Mouse (Mus musculus) T-cell, adult 66 days (primary cell): Measurements from ENCODE around the gene Milr1. TPM values are rescaled to one million over a fixed set of nuclear protein-coding genes. Genes with fewer than 3 reads are reported as not detected.

Source experiments
- total RNA-seq, 2 experiments: library from RNA; stranded (reverse); gene quantifications; 3 replicates in 1 of 2; 4 replicates in 1 of 2; pipeline ENCODE4 v1.2.4; 2023

Gene Milr1
- 1 to 10 TPM; 7.3 to 8.7 TPM for total RNA-seq

DNA sequence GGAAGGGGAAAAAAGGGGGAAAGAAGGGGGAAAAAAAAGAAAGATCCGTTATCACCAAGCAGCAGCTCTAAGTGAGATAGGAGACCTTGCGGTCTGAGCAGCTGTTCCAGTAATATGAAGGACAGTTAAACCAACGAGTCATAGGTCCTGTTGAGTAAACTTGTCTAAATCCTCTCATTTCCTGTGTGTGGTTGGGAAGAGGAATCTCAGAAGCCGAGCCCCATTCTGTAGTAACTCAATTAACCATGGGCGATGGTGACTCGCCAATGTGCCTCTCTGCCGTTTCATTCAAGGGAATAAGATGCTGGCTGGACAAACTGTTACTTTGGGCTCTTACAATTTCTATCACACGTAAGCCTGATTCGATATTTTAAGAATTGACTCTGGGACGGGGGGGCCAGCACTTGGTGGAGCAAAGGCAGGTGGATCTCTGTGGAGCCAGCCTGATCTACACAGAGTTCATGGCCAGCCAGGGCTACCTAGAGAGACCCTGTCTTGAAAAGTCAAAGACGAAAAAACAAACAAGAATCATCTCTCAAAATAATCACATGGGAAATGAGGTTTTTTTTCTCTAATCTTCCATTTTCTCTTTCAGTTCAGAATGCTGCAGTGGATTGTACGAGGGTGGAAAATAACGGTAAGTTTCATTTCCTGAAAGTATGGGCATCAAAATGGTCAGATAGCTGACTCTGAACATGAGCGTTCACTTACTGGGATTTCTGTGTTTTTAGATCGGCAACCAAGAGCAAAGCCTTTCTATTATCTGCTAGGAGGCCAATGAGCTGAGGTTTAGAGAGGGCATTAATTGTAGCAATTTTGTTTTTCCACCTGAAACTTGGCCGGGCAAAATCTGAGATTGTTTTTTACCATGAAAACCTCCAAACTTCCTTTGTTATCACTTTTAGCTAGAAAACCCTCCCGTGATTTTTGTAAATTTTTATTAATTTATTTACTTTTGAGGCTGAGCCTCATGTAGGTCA is at the start of gene Milr1:
Milr1 (plus strand) TSS at position 188 of the 980 bp plus-strand sequence.

DNA sequence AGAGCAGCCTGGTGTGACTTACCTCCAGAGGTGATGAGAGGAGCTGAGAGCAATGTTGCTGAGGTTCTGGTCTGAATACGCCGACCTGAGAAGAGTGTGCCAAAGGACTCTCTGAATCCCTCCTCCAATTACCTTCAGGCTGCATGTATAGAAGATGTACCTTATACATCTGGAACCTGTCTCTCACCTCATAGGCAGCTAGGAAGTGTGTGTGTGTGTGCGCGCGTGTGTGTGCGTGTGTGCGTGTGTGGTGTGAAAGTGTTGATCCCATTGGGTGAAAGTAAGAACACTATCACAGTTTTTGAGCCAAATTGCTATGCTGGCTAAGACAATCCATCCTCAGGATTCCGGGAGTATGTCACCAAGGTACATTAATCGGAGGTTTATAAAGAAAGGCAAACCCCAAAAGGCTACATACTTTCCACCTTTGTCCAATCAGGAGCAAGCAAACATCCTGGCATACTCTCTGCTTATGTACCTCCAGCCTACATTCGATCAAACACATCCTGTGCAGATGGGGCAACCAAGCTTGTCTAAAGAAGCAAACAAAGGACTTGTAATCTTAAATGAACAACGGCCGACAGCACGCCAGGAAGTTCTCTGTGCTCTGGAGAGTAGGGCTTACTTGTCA is 790 bp upstream of the Milr1 start, which contains the start of gene Pecam1:
Pecam1 (minus strand) TSS at position 508 of the 631 bp plus-strand sequence.

DNA sequence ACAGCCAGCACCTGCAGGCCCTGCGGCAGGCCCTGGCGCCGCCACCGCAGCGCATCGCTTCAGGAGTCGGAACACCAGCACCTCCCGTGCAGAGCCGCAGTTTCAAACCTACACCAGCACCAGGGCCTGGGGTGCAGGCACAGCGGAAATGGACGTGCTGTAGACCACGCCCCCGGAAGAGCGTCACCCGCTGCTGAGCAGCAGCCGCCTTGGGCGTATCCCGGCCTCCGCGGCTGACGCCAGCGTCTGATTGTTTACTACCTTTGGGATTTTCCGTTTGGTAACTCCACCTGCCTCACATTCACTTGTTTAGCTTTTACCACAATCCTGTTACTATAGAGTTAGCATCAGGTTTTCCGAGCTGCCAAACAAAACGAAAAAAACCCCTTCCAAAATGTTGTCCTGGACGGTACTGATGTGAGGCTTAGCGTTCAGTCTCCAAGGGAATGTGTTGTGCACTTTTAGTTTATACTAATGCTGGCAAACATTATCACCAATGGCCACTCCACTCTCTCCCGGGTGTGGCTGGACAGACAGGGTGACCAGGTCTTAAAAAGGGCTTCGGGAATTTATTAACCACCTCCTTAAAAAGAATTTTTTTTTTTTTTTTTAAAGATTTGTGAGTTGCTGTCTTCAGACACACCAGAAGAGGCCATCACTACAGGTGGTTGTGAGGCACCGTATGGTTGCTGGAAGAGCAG is 28.5 kb downstream of the Milr1 start, which contains the start of gene Polg2:
Polg2 (minus strand) TSS at position 150 of the 701 bp plus-strand sequence.

DNA sequence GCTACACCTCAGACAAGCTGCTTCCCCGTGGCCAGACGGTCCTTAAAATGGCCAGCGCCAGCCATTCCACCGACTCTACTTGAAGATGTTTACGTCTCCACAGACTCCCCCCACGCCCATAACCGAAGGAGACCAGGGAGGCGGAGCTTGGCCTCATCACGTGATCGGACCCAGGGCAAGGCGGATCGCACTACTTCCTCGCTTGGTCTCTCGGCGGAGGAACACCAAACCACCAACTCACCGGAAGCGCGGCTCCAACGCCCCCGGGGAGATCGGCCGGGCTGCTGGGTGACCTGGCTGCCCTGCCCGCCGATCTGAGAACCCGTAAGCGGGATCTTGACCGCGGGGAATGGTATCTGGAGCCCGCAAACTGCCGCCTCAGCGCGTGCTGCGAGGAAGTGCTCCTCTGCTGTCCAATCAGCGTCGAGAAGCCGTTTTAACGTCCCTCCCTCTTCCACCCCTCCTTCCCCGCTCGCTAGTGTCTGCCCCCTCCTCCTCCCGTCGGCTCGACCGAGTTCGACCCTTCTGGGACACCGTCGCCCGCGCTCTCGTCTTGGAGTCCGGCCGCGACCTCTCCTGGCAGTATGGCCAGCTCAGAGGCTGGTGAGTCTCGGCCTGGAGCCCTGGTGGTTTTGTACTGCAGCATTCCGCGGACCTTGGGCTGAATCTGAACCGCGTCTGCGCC is 37.9 kb downstream of the Milr1 start, which contains the start of the genes Ddx5 and Cep95:
Ddx5 (minus strand) TSS at position 411 of the 685 bp plus-strand sequence.
Cep95 (plus strand) TSS at position 478 of the 685 bp plus-strand sequence.

Other genes starting within 250 kb of the Milr1 start
- gene Tex2, start 137.8 kb upstream of the Milr1 start, total RNA-seq: 10 to 100 TPM; 44.7 to 54.2 TPM
- 100 to 1,000 TPM; 158 to 163 TPM for gene Pecam1, start 598 bp upstream of the Milr1 start, total RNA-seq
- 10 to 100 TPM; 41.4 to 43.5 TPM for gene Polg2, start 28.3 kb downstream of the Milr1 start, total RNA-seq
- gene Ddx5, start 38.0 kb downstream of the Milr1 start, total RNA-seq: 1,000 to 10,000 TPM; 2,745 to 2,752 TPM
- 10 to 100 TPM; 38.1 to 40.7 TPM for gene Cep95, start 38.0 kb downstream of the Milr1 start, total RNA-seq
- 10 to 100 TPM; 56.6 to 61.6 TPM for gene Smurf2, start 169.5 kb downstream of the Milr1 start, total RNA-seq
- gene Kpna2, start 248.3 kb downstream of the Milr1 start, total RNA-seq: 10 to 100 TPM; 15.9 to 26.5 TPM